Mouse (Mus musculus): ENCODE results near the gene Efhd1.

The Efhd1 gene

DNA sequence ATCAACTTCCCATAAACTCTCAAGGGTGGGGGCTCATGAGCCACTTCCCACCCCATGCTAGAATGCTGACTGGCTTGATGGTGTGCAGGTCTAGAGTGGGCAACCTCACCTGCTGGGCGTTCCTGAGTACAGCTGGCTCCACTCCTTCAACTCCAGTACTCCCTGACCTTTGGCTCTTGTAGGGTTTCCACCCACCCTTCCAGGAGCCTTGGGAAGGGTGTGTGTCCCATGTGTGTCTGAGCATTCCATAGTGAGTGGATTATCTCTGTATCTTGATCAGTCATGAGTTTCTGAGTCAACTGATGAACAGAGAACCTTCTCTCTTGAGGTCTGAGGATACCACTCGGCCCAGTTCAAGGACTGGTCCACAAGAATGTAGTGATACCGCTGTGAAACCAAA, 44.8 kb downstream of the Efhd1 start:
- DNase-seq (ENCODE audit: low read depth, low spot score), result no peak

DNA sequence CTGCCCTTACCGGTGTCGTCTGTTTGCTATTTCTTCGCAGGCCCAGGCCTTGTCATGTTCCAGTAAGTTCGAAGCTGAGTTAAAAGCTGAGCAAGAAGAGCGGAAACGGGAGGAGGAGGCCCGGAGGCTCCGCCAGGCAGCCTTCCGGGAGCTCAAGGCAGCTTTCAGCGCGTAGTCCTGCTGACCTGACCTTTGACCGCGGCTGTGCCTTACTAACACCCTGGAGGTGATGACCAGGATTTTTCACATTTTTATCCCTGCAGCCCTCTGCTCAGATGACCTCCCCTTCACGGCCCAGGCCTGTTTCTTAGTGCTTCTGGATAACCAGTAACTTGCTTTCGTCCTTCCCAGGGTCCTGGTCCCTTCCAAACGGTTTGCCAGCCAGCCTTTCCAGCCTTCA, 45.5 kb downstream of the Efhd1 start:
- no peak for DNase-seq (ENCODE audit: low read depth, low spot score)

DNA sequence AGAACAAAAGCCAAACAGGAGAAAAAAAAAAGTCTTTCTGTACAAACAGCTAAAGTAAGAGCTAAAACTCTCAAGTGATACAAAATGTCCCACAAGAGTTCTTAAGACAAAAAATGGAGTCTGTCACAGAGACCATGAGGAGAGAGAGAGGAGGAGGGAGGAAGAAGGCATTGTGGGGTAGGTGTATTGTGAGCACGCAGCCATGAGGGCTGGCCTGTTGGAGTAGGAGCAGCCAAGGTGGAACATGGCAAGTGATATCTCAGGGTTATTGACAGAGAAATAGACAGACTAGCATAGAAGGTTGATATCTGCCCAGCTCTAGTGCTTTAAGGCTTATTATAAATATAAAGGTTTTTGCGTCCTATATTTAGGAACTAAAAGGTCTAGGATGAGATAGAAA, 48.5 kb downstream of the Efhd1 start:
- no peak for DNase-seq (ENCODE audit: low read depth, low spot score)

DNA sequence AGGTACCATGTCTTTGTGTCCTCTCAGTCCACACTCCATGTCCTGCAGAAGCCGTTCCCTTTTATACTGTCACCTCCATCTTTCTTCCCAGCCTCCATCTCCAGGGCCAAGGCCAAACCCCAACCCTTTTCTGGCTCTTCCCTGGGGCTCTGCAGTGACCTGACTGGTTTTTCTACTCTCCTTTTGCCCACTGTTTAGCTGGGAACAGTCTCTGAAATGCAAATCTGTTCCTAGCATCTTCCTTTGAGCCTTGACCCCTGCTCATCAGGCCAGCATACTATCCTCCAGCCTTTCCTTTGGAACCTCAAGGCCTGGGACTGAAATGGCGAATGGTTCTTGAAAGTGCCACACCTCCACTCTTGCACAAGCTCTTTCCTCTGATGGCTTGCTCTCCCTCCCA, 49.0 kb downstream of the Efhd1 start:
- DNase-seq (ENCODE audit: low read depth, low spot score), result no peak

DNA sequence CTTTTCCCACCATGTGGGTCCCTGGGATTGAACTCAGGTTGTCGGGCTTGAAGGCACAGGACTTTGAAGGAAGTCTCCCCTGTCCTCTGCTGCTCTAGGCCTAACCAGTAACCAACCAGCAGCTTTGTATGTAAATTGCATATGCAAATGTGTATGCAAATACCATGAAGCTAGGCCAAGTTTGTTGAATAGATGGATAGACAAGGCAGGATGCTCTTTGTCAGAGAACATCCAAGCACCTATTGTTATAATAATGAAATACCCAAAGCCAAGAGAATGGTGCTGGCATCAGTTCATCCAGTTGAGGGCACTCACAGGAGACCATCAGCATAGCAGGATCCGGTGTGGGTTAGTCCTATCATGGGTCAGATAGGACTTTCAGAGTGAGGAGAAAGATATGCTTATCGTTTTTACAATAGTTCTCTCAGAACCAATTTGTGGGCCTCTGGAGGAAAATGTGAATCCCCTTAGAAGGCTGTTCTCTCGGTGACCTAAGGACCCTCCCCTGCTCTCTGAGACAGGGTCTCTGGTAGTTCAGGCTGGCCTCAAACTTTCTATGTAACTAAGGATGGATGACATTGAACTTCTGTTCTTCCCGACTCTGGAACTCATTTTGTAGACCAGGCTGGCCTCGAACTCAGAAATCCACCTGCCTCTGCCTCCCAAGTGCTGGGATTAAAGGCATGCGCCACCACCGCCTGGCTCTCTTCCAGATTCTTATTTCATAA, 49.8 kb downstream of the Efhd1 start:
- peak; percentile 56 for DNase-seq (ENCODE audit: low read depth, low spot score)

DNA sequence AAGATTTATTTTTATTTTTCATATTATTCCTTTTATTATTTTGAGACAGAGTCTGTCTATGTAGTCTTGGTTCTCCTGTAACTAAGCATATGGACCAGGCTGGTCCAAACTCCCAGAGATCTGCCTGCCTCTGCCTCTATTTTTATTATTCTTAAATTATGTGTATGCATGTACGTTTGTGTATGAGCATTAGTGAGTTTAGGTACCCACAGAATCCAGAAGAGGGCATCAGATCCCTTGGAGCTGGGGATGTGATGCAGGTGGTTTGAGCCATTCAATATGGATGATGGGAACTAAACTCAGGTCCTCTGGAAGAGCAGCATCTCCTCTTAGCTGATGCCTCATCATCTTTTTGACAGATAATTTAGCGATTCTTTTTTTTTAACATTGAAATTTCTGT, 51.3 kb downstream of the Efhd1 start:
- DNase-seq (ENCODE audit: low read depth, low spot score), result no peak

DNA sequence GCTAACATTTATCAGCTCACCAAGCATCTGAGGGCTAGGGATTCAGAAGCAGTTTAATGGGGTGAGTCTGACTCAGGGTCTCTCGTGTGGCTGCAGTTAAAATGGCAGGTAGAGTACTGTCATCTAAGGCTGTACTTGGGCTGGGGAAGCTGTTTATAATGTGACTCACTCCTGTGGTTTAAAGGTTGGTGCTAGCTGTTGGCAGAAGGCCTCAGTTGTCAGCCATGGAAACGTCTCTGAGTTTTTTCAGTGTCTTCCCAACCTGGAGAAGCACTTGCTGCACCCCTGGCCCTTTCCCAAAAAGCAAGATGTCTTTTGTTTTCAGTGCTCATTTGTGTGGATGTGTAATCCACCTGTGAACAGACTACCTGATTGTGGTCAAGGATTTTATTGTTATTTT, 51.7 kb downstream of the Efhd1 start:
- DNase-seq (ENCODE audit: low read depth, low spot score), result no peak

DNA sequence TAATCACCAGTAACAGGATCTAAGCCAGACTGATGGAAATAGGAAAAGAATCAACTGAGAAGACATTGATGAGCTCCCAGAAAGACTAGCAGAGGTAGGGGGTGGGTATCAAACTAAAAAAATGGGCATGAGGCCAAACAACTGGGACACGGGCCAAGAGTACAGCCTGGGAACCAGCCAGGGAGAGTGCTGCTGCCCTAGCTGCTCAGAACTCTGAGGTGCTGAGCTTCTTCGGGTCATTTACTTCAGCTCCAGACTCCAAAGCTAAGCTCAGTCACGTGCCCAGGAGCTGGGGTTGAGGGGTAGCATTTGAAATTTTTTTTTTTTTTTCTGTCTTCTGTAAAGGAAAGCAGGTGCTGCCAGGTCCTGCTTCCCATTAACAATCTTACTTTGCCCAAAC, 52.5 kb downstream of the Efhd1 start:
- peak; percentile 13 for DNase-seq (ENCODE audit: low read depth, low spot score)

DNA sequence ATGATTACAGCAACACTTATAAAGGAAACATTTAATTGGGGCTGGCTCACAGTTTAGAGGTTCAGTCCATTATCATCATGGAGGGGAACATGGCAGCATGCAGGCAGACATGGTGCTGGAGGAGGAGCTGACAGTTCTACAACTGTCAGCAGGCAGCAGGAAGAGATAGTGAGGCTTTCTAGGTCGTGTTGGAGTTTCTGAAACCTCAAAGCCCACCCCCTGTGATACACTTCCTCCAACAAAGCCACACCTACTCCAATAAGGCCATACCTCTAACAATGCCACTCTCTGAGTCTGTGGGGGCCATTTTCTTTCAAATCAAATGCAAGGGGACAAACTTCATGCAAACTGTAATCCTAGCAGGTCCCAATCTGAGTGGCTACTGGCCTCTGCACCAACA, 56.9 kb downstream of the Efhd1 start:
- no peak for DNase-seq (ENCODE audit: low read depth, low spot score)

DNA sequence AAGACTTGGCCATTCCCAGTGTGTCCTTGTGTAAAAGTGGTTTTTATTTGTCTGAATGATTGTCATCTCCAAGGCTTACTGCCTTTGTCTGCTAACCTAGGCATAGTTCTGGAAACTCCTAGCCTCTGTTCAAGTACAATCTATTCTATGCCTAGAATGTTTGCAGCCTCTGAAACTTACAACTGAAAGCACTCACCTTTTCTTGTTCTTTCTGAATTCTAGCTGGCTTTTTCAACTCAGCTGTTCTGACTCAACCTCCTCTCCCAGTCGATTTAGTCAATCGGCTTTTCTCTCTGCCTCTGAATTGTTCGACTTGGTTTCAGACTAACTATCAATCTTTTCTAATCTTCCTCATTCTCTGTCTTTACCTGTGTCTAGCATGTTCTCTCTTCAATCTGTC, 58.6 kb downstream of the Efhd1 start:
- no peak for DNase-seq (ENCODE audit: low read depth, low spot score)

DNA sequence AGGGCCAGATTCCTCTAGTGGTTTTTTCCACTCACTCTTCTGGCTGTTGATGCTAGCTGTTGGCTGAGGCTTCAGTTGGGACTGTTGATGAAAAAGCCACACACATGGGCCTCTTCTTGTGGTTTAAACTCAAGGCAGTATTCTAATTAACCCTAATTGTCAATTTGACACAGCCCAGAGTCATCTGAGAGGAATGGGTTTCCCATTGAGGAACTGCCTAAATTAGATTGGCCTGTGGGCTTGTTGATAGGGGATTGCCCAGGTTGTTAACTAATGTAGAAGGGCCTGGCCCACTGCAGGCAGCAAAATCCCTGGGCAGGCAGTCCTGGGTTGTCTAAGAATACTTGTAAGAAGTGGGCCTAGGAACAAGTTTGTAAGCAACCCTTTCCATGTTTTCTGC, 60.5 kb downstream of the Efhd1 start:
- DNase-seq (ENCODE audit: low read depth, low spot score), result no peak

DNA sequence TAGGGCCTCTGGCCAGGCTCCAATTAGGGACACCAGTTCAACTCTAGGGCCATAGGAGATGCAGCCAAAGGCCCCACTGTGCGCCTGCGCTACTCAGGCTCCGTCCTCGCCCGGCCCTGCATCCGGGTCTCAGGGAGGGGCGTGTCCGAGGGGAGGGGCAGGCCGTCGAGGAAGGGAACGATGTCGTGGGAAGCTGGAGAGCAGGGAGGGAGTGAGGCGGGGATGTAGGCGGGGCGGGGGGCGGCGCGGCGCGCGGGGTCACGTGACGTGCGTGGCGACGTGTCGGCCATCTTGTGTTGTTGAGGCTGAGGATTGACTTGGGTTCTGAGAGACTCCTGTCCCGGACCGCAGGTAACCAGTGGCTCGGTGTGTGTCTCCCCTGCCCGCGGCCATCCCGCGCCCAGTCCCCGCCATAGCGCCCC, 62.6 kb downstream of the Efhd1 start, which contains the start of gene Gigyf2:
Gene Gigyf2 (plus strand): TSS at position 257 of the 422 bp plus-strand sequence.
- DNase-seq (ENCODE audit: low read depth, low spot score), result peak; percentile 98

DNA sequence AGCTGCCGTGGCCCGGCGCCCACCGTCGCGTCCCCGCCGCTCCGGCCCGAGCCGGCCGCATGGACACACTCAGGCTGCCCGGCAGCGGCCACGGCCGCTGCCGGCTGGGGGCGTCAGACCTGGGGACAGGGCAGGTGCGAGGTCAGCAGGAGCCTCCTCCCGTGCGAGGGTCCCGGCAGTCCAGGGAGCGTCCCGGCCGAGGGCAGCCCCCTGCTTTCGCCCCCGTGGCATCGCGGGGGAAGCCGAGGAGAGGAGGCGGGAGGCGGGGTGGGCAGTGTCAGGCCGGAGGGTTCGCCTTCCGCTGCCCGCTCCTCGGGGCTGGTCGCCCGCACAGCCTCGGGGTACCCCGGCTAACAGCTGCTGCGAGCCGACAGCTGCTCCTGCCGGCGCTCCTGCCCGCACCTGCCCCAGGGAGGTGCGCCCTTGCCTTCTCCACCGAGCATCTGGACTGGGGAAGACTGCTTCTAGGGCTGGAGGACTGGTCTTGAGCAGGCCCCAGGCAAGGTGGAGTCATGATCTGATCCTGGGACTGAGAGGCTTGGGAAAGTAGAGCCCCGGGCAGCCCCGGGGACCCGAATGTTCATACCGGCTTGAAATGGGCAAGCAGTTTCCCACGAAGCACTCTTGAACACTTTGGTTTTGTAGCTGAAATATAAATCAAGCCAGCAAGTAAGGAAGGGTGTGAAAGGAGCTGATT, 63.1 kb downstream of the Efhd1 start:
- peak; percentile 36 for DNase-seq (ENCODE audit: low read depth, low spot score)

DNA sequence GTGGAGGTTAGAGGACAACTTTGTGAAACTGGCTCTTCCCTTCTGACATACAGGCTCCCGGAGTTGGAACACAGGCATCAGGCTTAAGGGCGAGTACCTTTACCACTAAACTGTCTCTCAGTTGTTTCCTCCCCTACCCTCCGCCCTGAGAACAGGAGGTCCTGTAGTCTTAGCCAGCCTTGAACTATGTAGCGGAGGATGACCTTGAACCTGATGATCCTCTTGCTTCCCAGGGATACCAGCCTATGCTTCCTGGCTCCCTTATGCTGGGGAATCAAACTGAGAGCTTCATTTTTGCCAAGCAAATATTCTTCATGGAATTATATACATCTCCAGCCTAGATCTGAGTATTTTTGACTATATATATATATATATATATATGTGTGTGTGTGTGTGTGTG, 67.6 kb downstream of the Efhd1 start:
- no peak for DNase-seq (ENCODE audit: low read depth, low spot score)

DNA sequence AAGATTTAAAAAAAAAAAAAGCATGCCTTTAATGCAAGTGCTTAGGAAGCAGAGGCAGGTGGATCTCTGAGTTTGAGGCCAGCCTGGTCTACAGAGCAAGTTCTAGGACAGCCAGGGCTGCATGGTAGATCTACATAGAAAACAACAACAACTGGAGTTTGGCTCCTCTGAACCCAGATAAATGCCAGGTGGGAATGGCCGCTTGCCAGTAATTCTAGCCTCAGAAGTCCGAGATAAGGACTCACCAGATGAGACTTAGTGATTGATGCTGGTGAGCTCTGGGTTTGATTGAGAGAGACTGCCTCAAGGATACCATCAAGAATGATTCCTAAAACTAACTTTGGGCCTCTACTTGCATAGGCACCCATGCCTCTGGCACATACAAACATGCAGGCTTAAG, 86.4 kb downstream of the Efhd1 start:
- DNase-seq (ENCODE audit: low read depth, low spot score), result peak; percentile 7

DNA sequence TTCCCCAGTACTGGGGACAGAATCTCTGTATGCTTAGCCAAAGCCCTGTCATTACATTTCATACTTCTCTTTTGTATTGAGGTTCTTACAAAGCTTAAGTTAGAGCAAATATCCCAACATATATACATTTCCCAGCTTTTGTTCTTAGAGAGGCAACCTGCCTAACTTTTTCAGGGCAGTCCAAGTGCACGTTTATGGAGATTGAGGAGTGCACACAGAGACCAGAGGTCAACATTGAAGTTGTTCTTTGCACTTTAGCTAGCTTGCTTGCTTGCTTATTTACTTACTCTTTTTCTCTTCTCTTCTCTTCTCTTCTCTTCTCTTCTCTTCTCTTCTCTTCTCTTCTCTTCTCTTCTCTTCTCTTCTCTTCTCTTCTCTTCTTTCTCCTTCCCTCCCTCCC, 96.1 kb downstream of the Efhd1 start:
- DNase-seq (ENCODE audit: low read depth, low spot score), result no peak
